Mouse (Mus musculus): ENCODE measurements at regions not wholly inside any gene's neighbourhood (a gene's known extent, or its start where the extent isn't known, plus 50 kb on each side); places are given as distances from the start of the nearest gene placed in this dataset.

- DNase-seq (ENCODE audit: low spot score): no peak
These were observed 83.5 kb upstream of the Spin1 start for GRCm38 (mm10) chr13:51016956-51017703.

GRCm38 (mm10) chr13:51017727-51018321 lies 82.9 kb upstream of the Spin1 start:
- DNase-seq (ENCODE audit: low spot score): peak; percentile 64

- DNase-seq (ENCODE audit: low spot score): peak; percentile 33
These were observed 82.3 kb upstream of the Spin1 start for GRCm38 (mm10) chr13:51018366-51018765.

GRCm38 (mm10) chr13:51022401-51023250 lies 78.1 kb upstream of the Spin1 start:
- DNase-seq (ENCODE audit: low spot score): peak; percentile 56

- no peak for DNase-seq (ENCODE audit: low spot score)
These were observed 77.4 kb upstream of the Spin1 start for GRCm38 (mm10) chr13:51023271-51023670.

GRCm38 (mm10) chr13:51026311-51026918 lies 74.3 kb upstream of the Spin1 start:
- DNase-seq (ENCODE audit: low spot score): no peak

GRCm38 (mm10) chr13:51037850-51038450 lies 62.7 kb upstream of the Spin1 start:
- DNase-seq (ENCODE audit: low spot score): no peak

GRCm38 (mm10) chr13:51038955-51039354 lies 61.7 kb upstream of the Spin1 start:
- no peak for DNase-seq (ENCODE audit: low spot score)

- DNase-seq (ENCODE audit: low spot score): peak; percentile 7
These were observed 59.6 kb upstream of the Spin1 start for GRCm38 (mm10) chr13:51041121-51041520.

GRCm38 (mm10) chr13:51042881-51043402 lies 57.7 kb upstream of the Spin1 start:
- DNase-seq (ENCODE audit: low spot score): no peak
